Mouse (Mus musculus) CH12.LX (cell line): ENCODE results near the gene Creb5. TPM values are rescaled to one million over a fixed set of nuclear protein-coding genes. Genes with fewer than 3 reads are reported as not detected.

Experiments used
- DNase-seq: peaks from one replicate; pipeline ENCODE4 v3.0.0-alpha.2; 2013; ENCODE audit errors: extremely low read depth
- H3K27ac ChIP-seq: 2 replicates; pipeline ENCODE4 v1.5.1; 2012; ENCODE audit warnings: low read depth, mild to moderate bottlenecking, control low read depth, moderate library complexity; ENCODE audit not compliant: insufficient read depth
- H3K27me3 ChIP-seq: replicated peaks from 2 replicates; pipeline ENCODE3; 2012; ENCODE audit warnings: inconsistent platforms
- H3K36me3 ChIP-seq, 2 experiments: replicated peaks in 1 of 2; 2 replicates each; pipeline versions ENCODE3 to v1.6.1; 2012; ENCODE audit warnings: inconsistent platforms in 1 of 2, low read length in 1 of 2, mild to moderate bottlenecking in 1 of 2, mixed read lengths in 1 of 2, moderate library complexity in 1 of 2; ENCODE audit not compliant: control insufficient read depth in 1 of 2, insufficient read depth in 1 of 2
- H3K4me1 ChIP-seq, 2 experiments: 2 replicates each; pipeline ENCODE4 v1.6.1; 2012; ENCODE audit warnings: inconsistent platforms in 1 of 2, moderate library complexity in 1 of 2; ENCODE audit not compliant: insufficient read depth in 2 of 2, control insufficient read depth in 1 of 2
- H3K4me2 ChIP-seq: 2 replicates; pipeline ENCODE4 v1.6.1; 2012; ENCODE audit warnings: low read depth, mild to moderate bottlenecking, control low read depth; ENCODE audit not compliant: poor library complexity, insufficient read depth, severe bottlenecking
- H3K4me3 ChIP-seq, 3 experiments: fragments of 150-350 bp in 1 of 3; sonication (generic) in 1 of 3; replicated peaks in 1 of 3; 2 replicates each; pipeline versions ENCODE3 to v1.5.1; 2011 to 2012; ENCODE audit warnings: low read depth in 2 of 3, low read length in 2 of 3, mild to moderate bottlenecking in 2 of 3, moderate library complexity in 2 of 3, control low read depth in 1 of 3, improper control_type of control experiment in 1 of 3, inconsistent platforms in 1 of 3, mixed read lengths in 1 of 3; ENCODE audit not compliant: poor library complexity in 1 of 3
- H3K79me2 ChIP-seq: replicated peaks from 2 replicates; pipeline ENCODE4 v1.6.1; 2012; ENCODE audit warnings: mild to moderate bottlenecking, moderate library complexity; ENCODE audit not compliant: control insufficient read depth, poor library complexity, insufficient read depth, severe bottlenecking; ENCODE audit errors: extremely low read depth
- H3K9ac ChIP-seq: 2 replicates; pipeline ENCODE4 v1.6.1; 2012; ENCODE audit warnings: low read depth, mild to moderate bottlenecking, control low read depth, moderate library complexity; ENCODE audit not compliant: insufficient read depth
- H3K9me3 ChIP-seq: replicated peaks from 2 replicates; pipeline ENCODE3; 2012; ENCODE audit warnings: low read length, inconsistent platforms, mixed read lengths
- BHLHE40 ChIP-seq: IDR thresholded peaks from 2 replicates; pipeline ENCODE4 v1.6.1; 2011; ENCODE audit warnings: mild to moderate bottlenecking, low read depth, low read length, improper control_type of control experiment
- CHD1 ChIP-seq: IDR thresholded peaks from 2 replicates; pipeline ENCODE4 v1.6.1; 2012; ENCODE audit warnings: low read depth, low read length, improper control_type of control experiment, inconsistent platforms
- CHD2 ChIP-seq: IDR thresholded peaks from 2 replicates; pipeline ENCODE4 v1.6.1; 2011; ENCODE audit warnings: low read length, improper control_type of control experiment
- CTCF ChIP-seq, 2 experiments: IDR thresholded peaks in 1 of 2; conservative IDR thresholded peaks in 1 of 2; 2 replicates each; pipeline ENCODE4 v1.5.1; 2011 to 2012; ENCODE audit warnings: low read depth in 2 of 2, low read length in 2 of 2, improper control_type of control experiment in 1 of 2, inconsistent platforms in 1 of 2, mild to moderate bottlenecking in 1 of 2, moderate library complexity in 1 of 2
- ELF1 ChIP-seq: IDR thresholded peaks from 2 replicates; pipeline ENCODE4 v1.6.1; 2014; ENCODE audit warnings: low read depth, mild to moderate bottlenecking, inconsistent platforms, low read length, improper control_type of control experiment
- EP300 ChIP-seq: IDR thresholded peaks from 2 replicates; pipeline ENCODE4 v1.6.1; 2011; ENCODE audit warnings: low read length, improper control_type of control experiment
- ETS1 ChIP-seq: conservative IDR thresholded peaks from 2 replicates; pipeline ENCODE4 v1.6.1; 2012; ENCODE audit warnings: low read depth, mild to moderate bottlenecking, inconsistent platforms, low read length, improper control_type of control experiment, moderate library complexity
- IRF4 ChIP-seq: IDR thresholded peaks from 2 replicates; pipeline ENCODE4 v1.6.1; 2014; ENCODE audit warnings: low read depth, mild to moderate bottlenecking, inconsistent platforms, low read length, improper control_type of control experiment
- JUN ChIP-seq: IDR thresholded peaks from 2 replicates; pipeline ENCODE4 v1.6.1; 2011; ENCODE audit warnings: low read depth, mild to moderate bottlenecking, low read length, improper control_type of control experiment, moderate library complexity; ENCODE audit not compliant: insufficient read depth
- JUND ChIP-seq: conservative IDR thresholded peaks from 2 replicates; pipeline ENCODE4 v1.6.1; 2011; ENCODE audit warnings: low read depth, low read length, improper control_type of control experiment
- MAFK ChIP-seq: IDR thresholded peaks from 2 replicates; pipeline ENCODE4 v1.6.1; 2011; ENCODE audit warnings: low read length, improper control_type of control experiment; ENCODE audit not compliant: insufficient replicate concordance
- MEF2A ChIP-seq: IDR thresholded peaks from 2 replicates; pipeline ENCODE4 v1.6.1; 2014; ENCODE audit warnings: low read depth, mild to moderate bottlenecking, inconsistent platforms, low read length, improper control_type of control experiment, borderline replicate concordance
- MXI1 ChIP-seq: IDR thresholded peaks from 2 replicates; pipeline ENCODE4 v1.6.1; 2011; ENCODE audit warnings: mild to moderate bottlenecking, low read depth, low read length, improper control_type of control experiment
- MYC ChIP-seq: IDR thresholded peaks from 2 replicates; pipeline ENCODE4 v1.6.1; 2011; ENCODE audit warnings: low read depth, mild to moderate bottlenecking, improper control_type of control experiment, low read length
- NELFE ChIP-seq: IDR thresholded peaks from 2 replicates; pipeline ENCODE4 v1.6.1; 2011; ENCODE audit warnings: low read depth, low read length, improper control_type of control experiment
- PAX5 ChIP-seq: IDR thresholded peaks from 2 replicates; pipeline ENCODE4 v1.6.1; 2012; ENCODE audit warnings: low read length, inconsistent platforms, mixed read lengths
- POLR2A ChIP-seq: IDR thresholded peaks from 2 replicates; pipeline ENCODE4 v1.6.1; 2011; ENCODE audit warnings: low read depth, mild to moderate bottlenecking, improper control_type of control experiment, low read length
- SIN3A ChIP-seq: IDR thresholded peaks from 2 replicates; pipeline ENCODE4 v1.6.1; 2012; ENCODE audit warnings: low read length, improper control_type of control experiment, inconsistent platforms
- TBP ChIP-seq: conservative IDR thresholded peaks from 2 replicates; pipeline ENCODE4 v1.6.1; 2011; ENCODE audit warnings: low read depth, low read length, improper control_type of control experiment
- TCF12 ChIP-seq: IDR thresholded peaks from 2 replicates; pipeline ENCODE4 v1.6.1; 2014; ENCODE audit warnings: low read depth, mild to moderate bottlenecking, inconsistent platforms, low read length, improper control_type of control experiment
- USF1 ChIP-seq: IDR thresholded peaks from 2 replicates; pipeline ENCODE4 v1.6.1; 2014; ENCODE audit warnings: low read depth, mild to moderate bottlenecking, inconsistent platforms, low read length, improper control_type of control experiment
- USF2 ChIP-seq: conservative IDR thresholded peaks from 2 replicates; pipeline ENCODE4 v1.6.1; 2011; ENCODE audit warnings: low read depth, low read length, improper control_type of control experiment
- ZKSCAN1 ChIP-seq: IDR thresholded peaks from 2 replicates; pipeline ENCODE4 v1.6.1; 2012; ENCODE audit warnings: low read depth, inconsistent platforms, low read length, improper control_type of control experiment, borderline replicate concordance
- ZNF384 ChIP-seq: IDR thresholded peaks from 2 replicates; pipeline ENCODE4 v1.6.1; 2012; ENCODE audit warnings: low read depth, low read length, improper control_type of control experiment, inconsistent platforms
- dilution Hi-C: fragments of 300-500 bp; cut with MboI; formaldehyde crosslinking; loops from 2 replicates; pipeline ENCODE4 v1.14.3; 2020; ENCODE audit warnings: low sequenced_read_pairs; ENCODE audit not compliant: extremely low pct_unique_long_range_greater_than_20kb, extremely low pct_ligation_motif_present
- in situ Hi-C: fragments of 300-500 bp; cut with MboI; formaldehyde crosslinking; loops from 3 replicates; pipeline ENCODE4 v1.14.3; 2019; ENCODE audit warnings: low sequenced_read_pairs, low pct_ligation_motif_present, low pct_unique_long_range_greater_than_20kb, mixed read lengths
- polyA plus RNA-seq: library from polyadenylated mRNA; unstranded; fragments of >175 nt; gene quantifications from 2 replicates; pipeline ENCODE4 v1.2.1, GENCODE M21; 2012; ENCODE audit warnings: low read depth; ENCODE audit not compliant: insufficient read length
- total RNA-seq, 2 experiments: library from RNA; depleted of rRNA; stranded (reverse); fragments of 300-350 nt in 1 of 2; fragments of >200 nt in 1 of 2; gene quantifications; 2 replicates each; pipeline ENCODE4 v1.2.3; 2012 to 2014

Creb5 gene
- total and polyA plus RNA-seq, 3 experiments, result 0.68 to 2.1 (median 0.86) TPM

DNA sequence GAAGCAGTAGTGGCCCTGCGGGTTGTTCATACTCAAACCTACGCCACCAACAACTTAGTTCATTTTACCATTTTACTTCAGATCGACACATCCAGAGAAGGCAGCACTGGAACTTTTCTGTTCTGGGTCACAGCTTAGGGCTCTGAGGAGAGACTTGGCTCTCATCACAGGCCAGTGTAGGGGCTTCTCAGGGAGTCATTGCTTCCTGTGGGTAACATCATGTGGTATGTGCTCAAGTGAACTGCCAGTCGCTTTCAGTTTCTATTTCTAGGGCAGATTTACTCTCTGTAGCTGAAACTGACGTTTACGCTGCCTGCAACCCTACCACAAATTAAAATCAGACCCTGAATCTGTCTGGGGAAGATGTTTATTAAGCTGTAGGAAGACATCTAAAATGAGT is 302.7 kb downstream of the Creb5 start:
- H3K4me1 ChIP-seq, result peaks cover 22 to 47% of the 10 kb centered on the region in 2 experiments
- peak; percentile 72 for TF ChIP-seq CHD1
- peak; percentile 83 for TF ChIP-seq EP300
- peak; percentile 66 for TF ChIP-seq POLR2A
- peak; percentile 74 for TF ChIP-seq TBP
- TF ChIP-seq ETS1, result peak; percentile 95
- no peak; the same call in 1 of the 2 replicates for TF ChIP-seq JUND
- TF ChIP-seq JUN, result peak; percentile 51; the same call in 1 of the 2 replicates
- no peak; the same call in 1 of the 2 replicates for TF ChIP-seq NELFE
- TF ChIP-seq SIN3A, result 0 out of 2 replicates have a peak, but pooled peaks have one; percentile 46
- TF ChIP-seq CTCF (conservative IDR thresholded peaks at IDR 0.05 in 1 of 2, IDR thresholded peaks at IDR 0.05 in 1 of 2; ENCODE audit: low read depth in 2 of 2, low read length in 2 of 2), result no peak
- no peak for TF ChIP-seq ZNF384
- peak; percentile 93 for TF ChIP-seq MEF2A
- TF ChIP-seq MAFK, result no peak
- TF ChIP-seq MXI1, result no peak
- peak; percentile 72; the same call in 1 of the 2 replicates for TF ChIP-seq TCF12
- TF ChIP-seq CHD2, result peak; percentile 38; the same call in 1 of the 2 replicates
- no peak for TF ChIP-seq ZKSCAN1
- no peak for TF ChIP-seq PAX5
- peak; percentile 42; the same call in 1 of the 2 replicates for TF ChIP-seq ELF1
- peak; percentile 73; the same call in 1 of the 2 replicates for TF ChIP-seq MYC
- TF ChIP-seq BHLHE40, result peak; percentile 70
- peak; percentile 22 for TF ChIP-seq USF1
- peak; percentile 93 for TF ChIP-seq IRF4
- H3K36me3 ChIP-seq, result no peaks in the 10 kb centered on the region
- in situ Hi-C loops (no loop called here), dilution Hi-C loops (no loop called here)
- H3K9ac ChIP-seq, result peak overlapping the region; percentile 76
- H3K4me2 ChIP-seq, result peak overlapping the region; percentile 37
- H3K9me3 ChIP-seq, result no peaks in the 10 kb centered on the region
- peak overlapping the region; percentile 58 for H3K27ac ChIP-seq
- no peaks in the 10 kb centered on the region for H3K79me2 ChIP-seq
- no peaks in the 10 kb centered on the region for H3K27me3 ChIP-seq
- DNase-seq, result peak; percentile 82
- no peak overlapping the region for H3K4me3 ChIP-seq

DNA sequence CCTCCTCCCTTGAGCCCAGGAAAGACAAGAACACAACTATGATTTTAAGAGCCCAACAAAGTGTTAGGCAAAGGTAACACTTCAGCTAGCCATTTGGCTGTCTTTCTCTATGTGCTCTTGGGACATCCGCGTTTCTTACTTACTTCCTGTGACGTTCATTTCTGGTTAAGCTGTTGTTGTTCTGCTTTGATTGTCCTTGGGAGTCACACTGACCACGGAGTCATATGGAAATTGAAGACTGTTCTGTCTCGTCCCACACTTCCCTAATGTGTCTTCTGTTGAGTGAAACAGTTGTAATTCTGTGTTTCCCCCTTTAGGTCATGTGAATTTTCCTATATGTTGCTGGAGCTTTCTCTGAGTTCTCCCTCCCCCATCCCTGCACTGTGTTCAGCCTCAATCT is 305.2 kb downstream of the Creb5 start:
- dilution Hi-C loops, result no loop called here
- Histone ChIP-seq H3K36me3 (no peaks in the 10 kb centered on the region), H3K27ac (no peak overlapping the region; the same call in 1 of the 2 replicates), H3K4me2 (no peak overlapping the region), H3K9me3 (no peaks in the 10 kb centered on the region), H3K79me2 (no peaks in the 10 kb centered on the region), H3K4me3 (no peak overlapping the region), H3K27me3 (no peaks in the 10 kb centered on the region), H3K9ac (no peak overlapping the region), H3K4me1 (peaks cover 21 to 35% of the 10 kb centered on the region in 2 experiments)
- in situ Hi-C loops, result no loop called here
- no peak for DNase-seq
- no peak for TF ChIP-seq CHD2
- no peak for TF ChIP-seq USF2
- no peak for TF ChIP-seq JUND
- no peak for TF ChIP-seq ELF1
- no peak for TF ChIP-seq CHD1
- no peak for TF ChIP-seq MYC
- no peak for TF ChIP-seq MAFK
- TF ChIP-seq EP300, result 0 out of 2 replicates have a peak, but pooled peaks have one; percentile 18
